Comparison of ENCODE assay signal across 22 mouse cellular contexts in the genomic region with DNA sequence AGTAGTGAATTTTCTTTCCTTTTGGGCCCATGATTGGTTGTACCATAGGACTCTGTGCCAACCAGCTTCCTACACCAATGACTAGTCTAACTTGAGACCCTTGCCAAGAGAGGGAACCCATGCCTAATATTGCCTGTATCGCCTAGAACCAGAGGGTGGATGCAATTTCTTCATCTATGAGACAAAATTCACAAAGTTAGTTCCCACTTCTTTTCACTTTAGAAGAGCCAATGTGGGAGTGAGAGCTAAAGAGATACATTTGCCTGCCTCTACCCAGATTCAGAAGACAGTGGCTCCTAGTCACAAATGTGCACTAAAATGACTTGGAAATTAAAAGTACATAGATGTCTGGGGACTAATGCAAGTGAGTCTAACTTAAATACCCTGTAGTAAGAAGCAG.
"Had no signal": no experiment of that assay in that cellular context is flagged by ENCODE, and none has a peak within 500 bp of the region (broad histone marks: within the 10 kb centered on the region; RNA-seq: fewer than 3 reads in every experiment).

No protein-coding gene starts in this region.

- ATAC-seq: hindbrain, embryonic 16.5 days; hindbrain, postnatal 0 days; inflammation-experienced regulatory T-cells, adult 6 months; intestine, embryonic 15.5 days; intestine, embryonic 16.5 days; intestine, postnatal 0 days had no signal

- DNase-seq: heart, postnatal 10 days; heart, postnatal 14 days; heart, postnatal 36 days; heart, postnatal 4 days; kidney, adult 11 months; kidney, adult 18-20 months; kidney, adult 2 months; kidney, adult 8-10 months; kidney, adult 9 months; kidney, postnatal 10 days; kidney, postnatal 14 days; kidney, postnatal 25 days; kidney, postnatal 36 days; kidney, postnatal 4 days; layer of hippocampus, adult 9-11 months; layer of hippocampus, postnatal 36 days had no signal
